Mouse (Mus musculus) MEL (cell line): ENCODE data around the gene Enpp7.

Experiments used
- CHD2 ChIP-seq: IDR thresholded peaks from 2 replicates; pipeline ENCODE4 v1.6.1; 2011; ENCODE audit warnings: low read length, improper control_type of control experiment
- CTCF ChIP-seq, 3 experiments: IDR thresholded peaks in 2 of 3; conservative IDR thresholded peaks in 1 of 3; 2 replicates each; pipeline ENCODE4 v1.5.1; 2011 to 2012; ENCODE audit warnings: low read length in 3 of 3, low read depth in 2 of 3, mild to moderate bottlenecking in 2 of 3, improper control_type of control experiment in 1 of 3, inconsistent platforms in 1 of 3, mixed read lengths in 1 of 3, moderate library complexity in 1 of 3; ENCODE audit not compliant: control insufficient read depth in 1 of 3, insufficient read depth in 1 of 3, poor library complexity in 1 of 3, severe bottlenecking in 1 of 3
- GATA1 ChIP-seq: IDR thresholded peaks from 2 replicates; pipeline ENCODE4 v1.6.1; 2011; ENCODE audit warnings: low read depth, low read length, improper control_type of control experiment
- JUND ChIP-seq: IDR thresholded peaks from 2 replicates; pipeline ENCODE4 v1.6.1; 2011; ENCODE audit warnings: low read depth, mild to moderate bottlenecking, improper control_type of control experiment, low read length
- MAZ ChIP-seq: IDR thresholded peaks from 2 replicates; pipeline ENCODE4 v1.6.1; 2012; ENCODE audit warnings: low read depth, mild to moderate bottlenecking, inconsistent platforms, low read length, improper control_type of control experiment
- MYC ChIP-seq: IDR thresholded peaks from 2 replicates; pipeline ENCODE4 v1.6.1; 2011; ENCODE audit warnings: low read depth, mild to moderate bottlenecking, low read length, improper control_type of control experiment, moderate library complexity
- POLR2A ChIP-seq, 2 experiments: IDR thresholded peaks; 2 replicates each; pipeline ENCODE4 v1.6.1; 2011 to 2012; ENCODE audit warnings: low read length in 2 of 2, mild to moderate bottlenecking in 2 of 2, control low read depth in 1 of 2, improper control_type of control experiment in 1 of 2, low read depth in 1 of 2, moderate library complexity in 1 of 2; ENCODE audit not compliant: control insufficient read depth in 1 of 2, insufficient read depth in 1 of 2, poor library complexity in 1 of 2
- POLR2AphosphoS2 ChIP-seq: IDR thresholded peaks from 2 replicates; pipeline ENCODE4 v1.6.1; 2011; ENCODE audit warnings: low read length, improper control_type of control experiment
- POLR2AphosphoS5 ChIP-seq: IDR thresholded peaks from 2 replicates; pipeline ENCODE4 v1.6.1; 2012; ENCODE audit warnings: low read depth, borderline replicate concordance, mild to moderate bottlenecking, inconsistent platforms, low read length, moderate library complexity, mixed read lengths
- RAD21 ChIP-seq: IDR thresholded peaks from 2 replicates; pipeline ENCODE4 v1.6.1; 2011; ENCODE audit warnings: mild to moderate bottlenecking, low read depth, low read length, improper control_type of control experiment
- TAL1 ChIP-seq: IDR thresholded peaks from 2 replicates; pipeline ENCODE4 v1.6.1; 2012; ENCODE audit warnings: mild to moderate bottlenecking, inconsistent platforms, low read length, moderate library complexity, mixed read lengths
- TBP ChIP-seq: IDR thresholded peaks from 2 replicates; pipeline ENCODE4 v1.8.0; 2011; ENCODE audit warnings: low read depth, low read length, improper control_type of control experiment
- USF1 ChIP-seq: IDR thresholded peaks from 2 replicates; pipeline ENCODE4 v1.6.1; 2014; ENCODE audit warnings: low read depth, mild to moderate bottlenecking, inconsistent platforms, low read length, improper control_type of control experiment, moderate library complexity
- ZKSCAN1 ChIP-seq: IDR thresholded peaks from 2 replicates; pipeline ENCODE4 v1.6.1; 2012; ENCODE audit warnings: low read depth, mild to moderate bottlenecking, inconsistent platforms, low read length, improper control_type of control experiment, moderate library complexity

- TF ChIP-seq MYC: no peak
- TF ChIP-seq MAZ: no peak
- TF ChIP-seq USF1: no peak
- no peak for TF ChIP-seq CHD2
- TF ChIP-seq TBP: no peak
- no peak for TF ChIP-seq GATA1
- no peak for TF ChIP-seq POLR2A (IDR thresholded peaks at IDR 0.05; ENCODE audit: control insufficient read depth in 1 of 2, insufficient read depth in 1 of 2, low read depth in 1 of 2, low read length in 2 of 2, poor library complexity in 1 of 2)
- TF ChIP-seq ZKSCAN1: no peak
- TF ChIP-seq CTCF (IDR thresholded peaks at IDR 0.05 in 2 of 3, conservative IDR thresholded peaks at IDR 0.05 in 1 of 3; ENCODE audit: control insufficient read depth in 1 of 3, insufficient read depth in 1 of 3, low read depth in 2 of 3, low read length in 3 of 3, poor library complexity in 1 of 3, severe bottlenecking in 1 of 3): no peak
- TF ChIP-seq POLR2AphosphoS2: no peak
- TF ChIP-seq TAL1: no peak
- no peak for TF ChIP-seq JUND
- no peak for TF ChIP-seq RAD21
- TF ChIP-seq POLR2AphosphoS5: no peak
Measured at GRCm38 (mm10) chr11:119036447-119036846, 48.5 kb downstream of the Enpp7 start.
